Mouse (Mus musculus): ENCODE measurements around the gene Gnb4.

DNA sequence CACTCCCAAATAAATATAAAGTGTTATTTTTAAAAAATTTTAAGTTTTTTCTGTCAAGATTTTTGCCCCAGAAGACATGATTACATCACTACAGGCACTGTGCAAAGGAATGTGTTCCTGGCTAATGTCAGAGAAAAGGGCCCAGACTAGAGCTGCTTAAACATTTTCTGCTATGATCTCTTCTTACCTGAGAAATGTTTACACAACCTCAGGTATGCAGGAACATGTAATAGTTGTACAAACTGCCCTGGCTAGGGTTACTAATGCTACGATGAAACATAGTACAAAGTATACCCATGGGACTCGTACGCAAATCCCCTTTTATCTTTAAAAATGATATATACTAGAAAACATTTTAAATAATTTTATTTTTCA lies 45.2 kb upstream of the Gnb4 start:
- no peak for TF ChIP-seq CTCF (conservative IDR thresholded peaks at IDR 0.05 in 1 of 2, IDR thresholded peaks at IDR 0.05 in 1 of 2; ENCODE audit: low read depth in 2 of 2, low read length in 2 of 2)
- TF ChIP-seq MXI1 (IDR thresholded peaks at IDR 0.05; ENCODE audit: low read depth, low read length), result no peak
- TF ChIP-seq POLR2A (IDR thresholded peaks at IDR 0.05; ENCODE audit: low read depth, low read length), result no peak
- TF ChIP-seq KAT2A (IDR thresholded peaks at IDR 0.05; ENCODE audit: insufficient replicate concordance, low read length), result no peak
- no peak for TF ChIP-seq EP300 (IDR thresholded peaks at IDR 0.05; ENCODE audit: low read length)
- TF ChIP-seq MEF2A (IDR thresholded peaks at IDR 0.05; ENCODE audit: borderline replicate concordance, low read depth, low read length), result no peak
- TF ChIP-seq ZC3H11A (IDR thresholded peaks at IDR 0.05; ENCODE audit: low read depth, low read length), result no peak
- no peak for TF ChIP-seq JUND (conservative IDR thresholded peaks at IDR 0.05; ENCODE audit: low read depth, low read length)
- TF ChIP-seq POLR2AphosphoS2 (IDR thresholded peaks at IDR 0.05; ENCODE audit: low read depth, low read length), result no peak
- TF ChIP-seq JUN (IDR thresholded peaks at IDR 0.05; ENCODE audit: insufficient read depth, low read depth, low read length), result no peak

Measured in CH12.LX (cell line).